Mouse (Mus musculus) kidney, adult 8-10 months (tissue): ENCODE results near the gene Tmem86b.
A peak's percentile ranks its signal among the peaks of the same experiment; 100 is the strongest.

ENCODE experiments used
- DNase-seq, 2 experiments: peaks; one replicate each; pipeline ENCODE4 v3.0.0; 2022

Tmem86b gene

DNA sequence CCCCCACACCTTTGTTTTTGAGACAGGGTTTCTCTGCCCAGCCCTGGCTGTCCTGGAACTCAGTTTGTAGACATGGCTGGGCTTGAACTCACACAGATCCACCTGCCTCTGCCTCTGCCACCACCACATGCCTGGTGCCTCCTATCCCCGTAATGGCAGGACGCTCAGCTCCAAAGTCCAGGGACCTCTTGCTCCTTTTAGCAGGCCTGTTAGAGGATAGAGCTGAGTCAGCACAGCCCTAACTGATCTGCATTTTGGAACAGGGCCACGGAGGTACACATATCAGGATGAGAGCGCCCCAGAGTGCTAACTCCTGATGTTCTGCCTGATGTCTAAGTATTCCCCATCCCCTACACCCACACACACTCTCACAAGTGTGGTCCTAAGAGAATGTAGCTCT is at the start of gene Tmem86b:
TSS of gene Tmem86b (minus strand) at position 392 of the 400 bp plus-strand sequence.
- DNase-seq, result peak; percentile 79 to 80

GRCm38 (mm10) chr7:4675200-4675599 is 44.0 kb upstream of the Tmem86b start:
- DNase-seq, result no peak

- no peak for DNase-seq
Observed at GRCm38 (mm10) chr7:4674114-4674731, 43.0 kb upstream of the Tmem86b start.

DNA sequence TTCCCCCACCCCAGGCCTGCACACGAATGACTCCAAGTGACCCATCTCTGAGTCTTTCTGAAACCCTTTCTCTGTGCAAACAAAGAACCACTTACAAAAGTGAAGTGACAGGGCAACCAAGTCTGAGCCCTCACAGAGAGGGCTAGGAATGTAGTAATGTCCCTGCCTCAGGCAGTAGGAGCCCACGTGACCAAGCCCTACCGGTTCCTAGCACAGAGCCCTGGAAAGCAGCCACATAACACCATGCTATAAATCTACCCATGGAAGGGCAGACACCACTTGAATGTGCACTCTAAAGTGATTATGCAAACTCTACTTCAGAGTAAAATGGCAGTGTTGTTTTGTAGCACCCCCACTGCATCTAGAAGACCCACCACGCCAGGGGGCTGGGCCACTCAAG is 40.7 kb upstream of the Tmem86b start:
- peak; percentile 32 to 55 for DNase-seq

DNA sequence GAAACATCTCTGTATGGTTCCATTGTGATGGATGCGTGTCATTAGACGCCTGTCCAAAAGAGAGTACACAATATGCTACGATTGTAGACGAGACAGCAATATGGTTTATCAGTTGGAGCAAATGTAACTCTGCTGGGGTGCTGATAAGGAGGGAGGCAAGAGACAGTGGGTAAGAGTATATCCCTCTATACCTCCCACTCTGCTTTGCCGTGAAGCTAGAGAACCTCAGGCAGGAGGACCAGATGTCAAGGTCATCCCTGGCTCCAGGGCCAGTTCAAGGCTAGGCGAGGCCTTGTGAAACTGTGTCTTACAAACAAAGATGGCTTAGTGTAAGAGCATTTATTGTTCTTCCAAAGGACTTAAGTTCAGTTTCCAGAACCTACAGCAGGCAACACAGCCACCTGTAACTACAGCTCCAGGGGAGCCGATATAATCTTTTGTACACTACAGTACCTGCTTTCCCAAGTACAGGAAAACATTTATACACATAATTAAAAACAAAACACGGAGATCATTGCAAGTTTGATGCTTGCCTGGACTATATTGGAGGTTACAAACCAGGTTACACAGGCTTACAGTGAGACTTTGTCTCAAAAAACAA is 39.5 kb upstream of the Tmem86b start:
- DNase-seq, result no peak

GRCm38 (mm10) chr7:4669156-4669555 is 37.9 kb upstream of the Tmem86b start:
- DNase-seq, result no peak

DNA sequence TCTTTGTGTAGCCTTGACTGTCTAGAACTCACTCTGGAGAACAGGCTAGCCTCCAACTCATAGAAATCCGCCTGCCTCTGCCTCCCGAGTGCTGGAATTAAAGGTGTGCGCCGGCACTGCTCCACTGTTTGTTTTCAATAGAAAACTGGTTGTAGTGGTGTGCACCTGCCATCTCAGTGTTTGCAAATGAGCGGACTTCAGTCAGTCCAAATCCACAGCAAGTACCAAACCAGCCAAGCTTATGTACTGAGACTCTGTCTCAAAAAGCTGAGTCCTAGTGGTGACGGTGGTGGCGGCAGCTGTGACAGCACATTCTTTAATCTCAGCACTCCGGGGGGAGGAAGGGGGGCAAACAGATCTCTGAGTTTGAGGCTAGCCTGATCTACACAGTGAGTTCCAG is 37.3 kb upstream of the Tmem86b start:
- DNase-seq, result no peak

GRCm38 (mm10) chr7:4666871-4667270 is 35.6 kb upstream of the Tmem86b start:
- no peak for DNase-seq

- no peak for DNase-seq
Observed at GRCm38 (mm10) chr7:4663742-4664141, 32.5 kb upstream of the Tmem86b start.

- DNase-seq, result no peak
Observed at GRCm38 (mm10) chr7:4663179-4663578, 32.0 kb upstream of the Tmem86b start.

DNA sequence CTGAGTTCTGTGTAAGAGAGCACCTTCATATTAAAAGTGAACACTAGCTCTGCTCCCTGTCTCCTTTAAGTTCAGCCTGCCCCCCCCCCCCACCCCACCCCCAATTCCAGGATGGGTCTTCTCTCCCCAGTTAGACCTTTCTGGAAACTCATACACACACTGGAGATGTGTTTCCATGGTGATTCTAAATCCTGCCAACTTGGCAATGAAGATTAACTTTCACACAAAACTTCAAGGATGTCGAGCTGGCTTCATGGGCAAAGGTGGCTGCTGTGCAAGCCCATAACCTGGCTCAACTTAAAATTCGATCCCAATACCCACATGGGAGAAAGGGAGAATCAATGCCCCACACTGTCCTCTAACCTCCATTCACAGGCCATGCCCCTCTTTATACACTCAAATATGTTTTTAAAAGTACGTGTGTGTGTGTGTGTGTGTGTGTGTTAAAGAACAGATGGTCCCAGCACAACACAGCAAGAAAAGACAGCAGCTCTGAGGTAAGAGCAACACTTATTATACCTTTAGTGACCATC is 28.8 kb upstream of the Tmem86b start:
- peak in 1 of 2 experiments; percentile 41 for DNase-seq

- DNase-seq, result peak; percentile 98
Observed at GRCm38 (mm10) chr7:4658912-4659551, 27.8 kb upstream of the Tmem86b start, which contains the start of gene Ppp6r1. Gene Ppp6r1, minus strand, starts transcription at chr7:4659019.

GRCm38 (mm10) chr7:4658128-4658907 is 27.1 kb upstream of the Tmem86b start:
- DNase-seq, result peak in 1 of 2 experiments; percentile 19

GRCm38 (mm10) chr7:4657521-4658127 is 26.4 kb upstream of the Tmem86b start:
- peak; percentile 35 to 41 for DNase-seq

GRCm38 (mm10) chr7:4656818-4657217 is 25.6 kb upstream of the Tmem86b start:
- DNase-seq, result no peak

DNA sequence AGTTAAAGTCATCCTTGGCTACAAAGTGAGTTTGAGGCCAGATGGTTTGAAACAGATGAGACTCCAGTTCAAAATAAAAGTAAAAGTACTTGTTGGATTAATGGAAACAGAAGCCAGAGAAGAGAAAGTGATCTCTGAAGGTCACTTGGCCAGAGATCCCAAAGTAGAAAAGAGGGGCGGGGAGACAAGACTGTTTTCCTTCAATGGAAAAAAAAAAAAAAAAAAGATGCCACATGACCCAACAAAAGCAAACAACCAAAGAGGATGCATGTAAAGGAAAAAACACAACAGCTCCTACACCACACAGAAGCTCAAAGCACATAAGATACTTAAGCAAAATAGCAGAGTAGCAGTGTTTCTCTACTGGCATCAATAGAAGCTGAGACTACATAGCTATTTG is 24.7 kb upstream of the Tmem86b start:
- DNase-seq, result no peak

DNA sequence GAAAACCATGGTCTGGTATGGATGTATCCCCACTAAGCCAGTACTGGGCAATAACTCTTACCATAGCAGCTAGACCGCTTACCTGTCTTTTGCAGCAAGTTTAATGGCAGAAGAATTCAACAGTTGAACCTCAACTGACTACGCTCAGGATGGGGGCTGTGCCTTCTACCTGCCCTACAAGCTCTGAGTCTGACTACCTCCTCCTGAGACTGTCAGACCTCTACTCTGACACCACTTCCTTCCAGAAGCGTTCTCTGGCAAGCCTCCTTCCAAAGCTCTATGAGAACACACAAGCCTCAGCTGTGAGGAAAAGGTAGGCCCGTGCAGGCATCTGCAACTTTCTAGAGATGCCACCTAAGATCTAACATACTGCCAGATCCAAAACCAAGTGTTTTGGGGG is 24.2 kb upstream of the Tmem86b start:
- DNase-seq, result no peak

DNA sequence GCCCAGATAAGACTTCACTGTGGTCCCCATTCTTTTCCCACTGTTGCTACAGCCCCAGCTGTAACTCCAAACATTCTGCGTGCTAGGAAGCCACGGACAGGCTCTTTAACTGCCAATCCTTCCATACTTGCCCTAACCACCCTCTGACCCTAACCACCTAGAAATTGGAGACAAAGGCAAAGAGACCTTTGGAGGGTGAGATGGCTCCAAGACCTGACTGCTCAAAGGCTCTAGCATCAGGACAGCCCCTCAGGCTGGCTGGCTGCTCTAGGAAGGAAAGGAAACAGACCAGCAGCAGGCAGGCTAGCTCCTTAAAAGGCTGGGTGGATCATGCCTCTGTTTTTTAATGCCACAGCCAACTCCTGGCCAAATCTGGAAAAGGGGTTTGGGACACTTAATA is 23.0 kb upstream of the Tmem86b start:
- DNase-seq, result no peak

DNA sequence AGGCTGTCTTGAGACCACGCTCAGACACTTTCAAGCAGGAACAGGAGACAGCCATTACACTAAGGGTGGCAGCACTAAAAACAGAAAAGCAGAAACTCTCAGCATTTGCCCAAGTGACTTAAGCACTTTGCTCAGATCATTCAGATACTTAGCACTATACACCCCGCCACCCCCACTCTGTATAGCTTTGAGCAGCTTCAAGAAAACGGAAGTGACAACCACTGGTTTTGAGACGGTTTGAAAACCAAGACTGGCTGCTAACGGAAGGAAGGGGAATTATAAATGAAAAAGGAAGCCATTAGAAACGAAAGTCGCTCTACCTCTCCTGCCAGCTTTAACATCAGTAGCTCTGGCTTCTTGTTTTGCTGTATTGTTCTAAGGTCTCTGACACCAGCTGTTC is 22.6 kb upstream of the Tmem86b start:
- DNase-seq, result peak in 1 of 2 experiments; percentile 18

GRCm38 (mm10) chr7:4653351-4653750 is 22.1 kb upstream of the Tmem86b start:
- DNase-seq, result no peak

- no peak for DNase-seq
Observed at GRCm38 (mm10) chr7:4652726-4653125, 21.5 kb upstream of the Tmem86b start.

DNA sequence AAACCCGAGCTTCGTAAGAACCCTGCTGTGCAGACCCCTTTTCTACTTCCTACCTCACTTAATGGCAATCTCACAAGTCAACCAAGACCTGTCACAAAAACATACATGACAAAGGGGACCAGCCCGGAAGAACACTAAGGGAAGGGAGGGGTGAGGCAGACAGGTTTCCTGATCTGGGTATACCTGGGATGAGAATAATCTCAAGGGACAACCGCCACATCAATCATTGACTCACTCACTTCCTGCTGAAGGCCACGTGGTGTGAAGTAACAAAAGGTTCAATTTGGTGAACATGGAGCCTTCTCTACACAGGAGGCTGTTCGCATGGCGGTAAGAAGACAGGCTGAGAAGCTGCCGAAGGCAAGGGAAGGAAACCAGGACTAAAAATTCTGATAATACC is 20.4 kb upstream of the Tmem86b start:
- DNase-seq, result peak in 1 of 2 experiments; percentile 32

DNA sequence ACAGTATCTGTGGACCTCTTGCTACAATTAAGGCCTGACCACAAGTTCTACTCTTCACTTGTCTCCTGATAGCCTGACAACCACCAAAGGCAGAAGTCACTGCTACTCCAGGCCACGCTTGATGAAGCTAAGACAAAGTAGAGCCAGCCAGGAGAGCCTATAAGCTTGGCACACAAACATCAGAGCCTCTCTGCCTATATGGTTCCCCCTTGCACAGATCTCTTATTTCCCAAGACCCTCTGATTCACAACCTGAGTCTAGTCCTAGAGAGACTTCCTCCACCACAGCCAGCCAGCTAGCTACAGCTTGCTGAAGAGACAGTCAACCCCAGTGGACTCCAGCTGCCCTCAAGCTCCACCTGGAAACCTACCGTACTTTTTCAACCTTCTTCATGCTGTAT is 16.8 kb upstream of the Tmem86b start:
- DNase-seq, result no peak
